Mouse (Mus musculus) embryonic fibroblast, embryonic 13.5 days (primary cell): Measurements from ENCODE around the gene Hadha. TPM values are rescaled to one million over a fixed set of nuclear protein-coding genes. Genes with fewer than 3 reads are reported as not detected.

Experiments
- H3K27ac ChIP-seq: 2 replicates; pipeline ENCODE4 v1.5.1; 2012; ENCODE audit warnings: low read length, control low read depth, inconsistent platforms; ENCODE audit not compliant: insufficient read depth
- H3K4me1 ChIP-seq: 2 replicates; pipeline ENCODE4 v1.6.1; 2011; ENCODE audit warnings: low read length; ENCODE audit not compliant: control insufficient read depth, insufficient read depth
- H3K4me3 ChIP-seq: 2 replicates; pipeline ENCODE4 v1.5.1; 2011; ENCODE audit warnings: mild to moderate bottlenecking, control low read depth, low read length; ENCODE audit not compliant: insufficient read depth
- CTCF ChIP-seq: IDR thresholded peaks from 2 replicates; pipeline ENCODE4 v1.5.1; 2011; ENCODE audit warnings: mild to moderate bottlenecking, control low read depth, low read length, moderate library complexity, borderline replicate concordance; ENCODE audit not compliant: insufficient read depth
- POLR2A ChIP-seq: IDR thresholded peaks from 2 replicates; pipeline ENCODE4 v1.6.1; 2011; ENCODE audit warnings: low read depth, mild to moderate bottlenecking, control low read depth, low read length, moderate library complexity
- polyA plus RNA-seq: library from polyadenylated mRNA; stranded (reverse); fragments of >200 nt; gene quantifications from 2 replicates; pipeline ENCODE4 v1.2.4, GENCODE M21; 2011; ENCODE audit warnings: low read depth; ENCODE audit not compliant: missing spikeins, insufficient read length

Hadha gene
- polyA plus RNA-seq, 1 experiment: 114 TPM

- TF ChIP-seq POLR2A: no peak
- TF ChIP-seq CTCF: no peak
- Histone ChIP-seq H3K4me1 (no peaks in the 10 kb centered on the region), H3K27ac (no peak overlapping the region), H3K4me3 (no peak overlapping the region)
Measured at GRCm38 (mm10) chr5:30131246-30131645, 23.7 kb downstream of the Hadha start.

DNA sequence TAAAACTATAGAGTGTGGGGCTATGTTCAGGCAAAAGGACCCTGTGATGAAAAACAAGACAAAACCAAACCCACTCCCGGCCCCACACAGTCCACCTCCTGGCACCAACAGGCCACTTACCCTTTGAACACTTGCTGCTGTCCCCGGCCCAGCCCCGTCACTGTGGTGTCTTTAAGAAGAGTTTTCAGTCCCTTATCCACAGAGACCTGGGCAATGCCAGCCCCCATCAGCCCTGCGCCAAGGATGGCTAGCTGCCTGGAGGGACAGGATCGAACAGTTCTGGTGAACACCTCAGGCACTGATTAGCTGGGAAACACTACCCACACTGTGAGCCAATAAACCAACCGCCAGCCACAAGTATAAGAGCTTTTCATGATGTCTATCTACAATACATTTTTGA is 26.3 kb downstream of the Hadha start:
- TF ChIP-seq CTCF: no peak
- TF ChIP-seq POLR2A: no peak
- Histone ChIP-seq H3K4me1 (no peaks in the 10 kb centered on the region), H3K27ac (no peak overlapping the region), H3K4me3 (no peak overlapping the region)

DNA sequence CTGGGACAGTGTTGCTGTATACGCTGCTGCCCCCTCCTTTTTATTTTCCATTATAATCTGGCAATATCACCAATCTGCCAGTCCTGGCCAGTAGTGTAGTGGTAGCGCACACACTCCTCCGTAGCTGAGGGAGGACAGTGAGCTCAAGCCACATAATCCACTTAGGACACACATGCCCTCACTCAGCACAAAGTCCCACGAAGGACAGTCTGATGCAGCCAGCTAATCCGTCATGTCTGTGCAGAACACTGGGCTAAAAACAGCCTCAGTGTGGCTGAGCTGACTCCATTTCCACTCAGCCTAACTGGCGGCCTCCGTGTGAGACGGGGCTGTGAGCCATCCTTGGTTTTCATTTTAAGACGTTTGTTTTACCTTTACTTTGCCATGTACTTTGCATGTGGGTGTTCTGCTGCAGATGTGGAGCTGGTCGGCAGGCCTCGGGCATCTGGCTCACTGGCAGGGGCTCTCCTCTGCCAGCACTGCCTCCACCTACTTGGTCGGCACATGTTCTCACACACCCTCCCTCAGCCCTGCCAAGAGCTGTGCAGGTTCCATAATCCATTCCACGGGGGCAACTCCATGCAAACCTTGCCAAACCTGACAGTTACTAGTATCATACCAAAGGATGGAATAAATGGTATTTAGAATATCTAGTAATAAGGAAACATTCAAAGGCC is 26.9 kb downstream of the Hadha start:
- H3K4me1 ChIP-seq: no peaks in the 10 kb centered on the region
- no peak overlapping the region for H3K27ac ChIP-seq
- TF ChIP-seq CTCF: no peak
- no peak for TF ChIP-seq POLR2A
- no peak overlapping the region for H3K4me3 ChIP-seq

- TF ChIP-seq POLR2A (no peak), CTCF (no peak)
- Histone ChIP-seq H3K27ac (no peak overlapping the region), H3K4me3 (no peak overlapping the region), H3K4me1 (no peaks in the 10 kb centered on the region)
Measured at GRCm38 (mm10) chr5:30126756-30127155, 28.2 kb downstream of the Hadha start.

DNA sequence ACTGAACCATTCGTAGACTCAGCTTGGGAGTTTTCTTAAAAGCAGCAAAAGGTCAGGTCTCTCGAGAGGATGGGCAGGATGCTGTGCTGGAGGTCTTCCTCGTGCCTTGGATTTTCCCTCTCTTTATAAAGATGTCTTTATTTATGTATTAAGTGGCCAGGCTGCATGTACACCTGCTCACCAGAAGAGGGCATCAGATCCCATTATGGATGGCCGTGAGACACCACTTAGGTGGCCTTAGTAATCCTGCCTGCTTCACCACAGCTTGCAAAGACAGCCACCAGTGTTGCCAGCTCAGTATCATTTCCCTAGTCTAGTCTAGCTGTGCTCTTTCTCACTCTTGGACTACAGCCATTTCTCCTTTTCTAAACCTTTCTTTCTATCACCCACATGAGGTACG is 29.4 kb downstream of the Hadha start:
- H3K4me3 ChIP-seq: no peak overlapping the region
- TF ChIP-seq CTCF (peak; percentile 39; the same call in 1 of the 2 replicates), POLR2A (no peak)
- no peak overlapping the region for H3K27ac ChIP-seq

GRCm38 (mm10) chr5:30122481-30122880 is 32.5 kb downstream of the Hadha start:
- Histone ChIP-seq H3K4me1 (no peaks in the 10 kb centered on the region), H3K4me3 (no peak overlapping the region), H3K27ac (no peak overlapping the region)
- TF ChIP-seq CTCF (no peak), POLR2A (no peak)

More for the DNA sequence above, 29.4 kb downstream of the Hadha start:
- H3K4me1 ChIP-seq: no peaks in the 10 kb centered on the region

DNA sequence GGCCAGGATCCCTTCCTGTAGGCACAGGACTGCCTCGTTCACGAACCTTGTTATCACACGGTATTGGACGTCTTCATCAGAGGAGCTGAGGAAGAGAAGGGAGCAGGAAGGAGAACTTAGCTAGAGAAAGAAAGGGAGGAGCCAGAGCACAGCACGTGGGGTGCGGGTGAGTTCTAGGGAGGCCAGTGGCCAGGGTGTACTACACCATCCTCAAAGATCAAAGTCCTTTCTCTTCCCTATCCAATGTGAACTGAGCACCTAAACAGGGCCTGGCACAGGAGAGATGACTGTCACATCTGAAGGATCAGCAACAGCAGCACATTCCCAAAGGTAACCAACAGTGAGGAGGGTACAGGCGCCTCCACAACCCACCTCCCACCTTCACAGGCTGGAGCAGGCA is 34.9 kb downstream of the Hadha start:
- Histone ChIP-seq H3K27ac (no peak overlapping the region), H3K4me3 (no peak overlapping the region), H3K4me1 (no peaks in the 10 kb centered on the region)
- no peak for TF ChIP-seq POLR2A
- no peak for TF ChIP-seq CTCF

DNA sequence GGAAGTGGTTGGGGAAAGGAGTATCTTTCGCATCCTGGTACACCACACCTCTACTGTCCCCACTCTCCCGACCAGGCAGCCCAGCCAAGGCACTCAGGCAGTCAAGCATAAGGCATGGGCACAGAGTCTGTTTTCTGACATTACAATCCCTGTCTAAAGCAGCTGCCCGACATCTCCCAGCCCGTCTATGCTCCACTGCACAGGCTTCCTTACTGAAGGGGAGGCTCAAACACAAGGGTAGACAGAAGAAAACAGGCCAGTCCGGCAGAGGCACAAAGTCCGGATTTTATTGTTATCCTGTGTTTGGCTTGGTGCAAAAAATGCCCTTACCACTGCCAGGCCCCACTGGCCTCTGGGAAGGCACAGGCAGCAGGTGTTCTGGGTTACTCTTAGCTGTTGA is 35.8 kb downstream of the Hadha start:
- TF ChIP-seq POLR2A (no peak), CTCF (no peak)
- H3K27ac ChIP-seq: no peak overlapping the region
- H3K4me1 ChIP-seq: no peaks in the 10 kb centered on the region
- H3K4me3 ChIP-seq: no peak overlapping the region

DNA sequence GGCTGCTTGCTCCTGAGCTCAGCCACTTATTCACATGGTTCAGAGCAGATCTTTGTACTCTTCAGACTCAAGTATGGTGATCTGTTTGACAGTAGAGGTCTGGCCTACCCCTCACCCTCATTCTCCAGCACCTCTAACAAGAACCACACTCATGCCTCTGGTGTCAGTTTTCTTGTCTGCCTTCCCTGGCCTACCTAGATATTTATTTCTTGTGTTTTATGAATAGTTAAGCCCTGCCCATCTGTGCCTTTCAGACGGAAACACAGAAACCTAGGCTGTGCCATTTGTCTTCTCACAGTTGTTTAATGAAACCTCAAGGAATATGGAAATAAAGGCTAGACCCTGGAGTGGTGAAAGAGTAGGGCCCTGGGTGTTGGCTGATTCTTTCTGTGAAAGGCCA is 36.9 kb downstream of the Hadha start:
- Histone ChIP-seq H3K4me1 (no peaks in the 10 kb centered on the region), H3K4me3 (no peak overlapping the region), H3K27ac (no peak overlapping the region)
- TF ChIP-seq POLR2A: no peak

- TF ChIP-seq CTCF (0 out of 2 replicates have a peak, but pooled peaks have one; percentile 8), POLR2A (no peak)
- no peak overlapping the region for H3K4me3 ChIP-seq
- H3K4me1 ChIP-seq: peaks cover under 1% of the 10 kb centered on the region; the same call in 1 of the 2 replicates
- no peak overlapping the region for H3K27ac ChIP-seq
Measured at GRCm38 (mm10) chr5:30115718-30116117, 39.2 kb downstream of the Hadha start.

DNA sequence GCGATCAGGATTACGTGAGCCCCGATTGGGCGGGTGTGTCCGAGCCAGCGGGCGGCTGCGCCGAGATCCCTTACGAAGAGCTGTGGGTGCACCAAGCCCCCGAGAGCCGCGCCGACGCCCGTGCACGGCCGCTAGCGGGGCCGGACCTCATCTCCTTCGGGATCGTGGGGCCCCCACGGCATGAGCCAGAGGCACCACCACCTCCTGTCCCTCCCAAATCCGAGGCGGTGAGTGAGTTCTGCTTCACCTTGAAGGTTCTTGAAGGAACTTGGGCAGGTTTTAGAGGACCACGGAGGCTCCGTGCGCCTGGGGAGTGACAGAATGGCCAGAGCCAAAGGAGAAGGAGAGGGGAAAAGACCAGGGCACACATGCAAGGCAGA is 40.2 kb downstream of the Hadha start:
- no peak overlapping the region for H3K27ac ChIP-seq
- H3K4me1 ChIP-seq: peaks cover 3% of the 10 kb centered on the region; the same call in 1 of the 2 replicates
- TF ChIP-seq POLR2A (no peak), CTCF (no peak)
- H3K4me3 ChIP-seq: no peak overlapping the region
